Mouse (Mus musculus) kidney, adult 2 months (tissue): ENCODE results near the gene Eif2b2.

Experiments used
- CTCF ChIP-seq: fragments of 200-500 bp; conservative IDR thresholded peaks from 2 replicates; pipeline ENCODE4 v1.5.1; 2011; ENCODE audit warnings: low read depth, mild to moderate bottlenecking, control low read depth, low read length, moderate library complexity, mixed read lengths; ENCODE audit not compliant: insufficient read depth, insufficient read length
- POLR2A ChIP-seq: fragments of 200-500 bp; IDR thresholded peaks from one replicate; pipeline ENCODE4 v1.6.1; 2011; ENCODE audit warnings: low read depth, low read length, control low read depth

DNA sequence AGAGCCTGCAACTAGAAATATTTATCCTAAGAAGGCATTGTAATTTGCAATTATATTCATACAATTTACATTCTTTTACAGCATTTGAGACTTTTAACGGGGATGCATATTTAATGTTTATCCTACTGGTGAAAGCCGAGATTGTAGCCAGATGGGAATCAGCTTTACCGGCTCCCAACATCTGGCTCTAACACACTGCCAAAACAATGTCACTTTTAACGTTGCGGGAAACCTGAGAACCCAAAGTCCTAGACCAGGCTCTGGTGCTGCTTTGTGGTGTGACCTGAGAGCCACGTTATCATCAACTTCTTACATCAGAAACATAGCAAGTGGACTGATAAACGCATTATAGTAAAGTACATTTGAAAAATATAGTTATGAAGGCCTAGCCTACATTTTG, 45.7 kb downstream of the Eif2b2 start:
- TF ChIP-seq CTCF = no peak
- no peak for TF ChIP-seq POLR2A
